Mouse (Mus musculus) heart, adult 2 months (tissue): ENCODE measurements around the gene Shisa8. TPM values are rescaled to one million over a fixed set of nuclear protein-coding genes. Genes with fewer than 3 reads are reported as not detected.

Experiments
- DNase-seq, 2 experiments: peaks; one replicate each; pipeline ENCODE4 v3.0.0; 2021
- H3K27ac ChIP-seq: fragments of 200-600 bp; 2 replicates; pipeline ENCODE4 v1.8.1; 2022
- H3K27me3 ChIP-seq: fragments of 200-500 bp; 2 replicates; pipeline ENCODE4 v1.6.1; 2012; ENCODE audit warnings: mild to moderate bottlenecking, low read length, inconsistent platforms, mixed read lengths; ENCODE audit not compliant: control insufficient read depth, insufficient read depth
- H3K36me3 ChIP-seq: fragments of 200-500 bp; 2 replicates; pipeline ENCODE4 v1.6.1; 2012; ENCODE audit warnings: low read length, inconsistent platforms; ENCODE audit not compliant: control insufficient read depth, insufficient read depth
- H3K4me1 ChIP-seq: fragments of 200-500 bp; 2 replicates; pipeline ENCODE4 v1.6.1; 2011; ENCODE audit warnings: low read length; ENCODE audit not compliant: control insufficient read depth, insufficient read depth
- H3K4me3 ChIP-seq: fragments of 200-600 bp; 2 replicates; pipeline ENCODE4 v1.8.1; 2022
- H3K79me2 ChIP-seq: fragments of 200-500 bp; replicated peaks from 2 replicates; pipeline ENCODE4 v1.6.1; 2012; ENCODE audit warnings: mild to moderate bottlenecking, inconsistent platforms, low read length, moderate library complexity, mixed read lengths; ENCODE audit not compliant: control insufficient read depth, insufficient read depth
- H3K9ac ChIP-seq: fragments of 200-500 bp; 2 replicates; pipeline ENCODE4 v1.6.1; 2012; ENCODE audit warnings: low read depth, mild to moderate bottlenecking, control low read depth, inconsistent platforms, low read length, mixed read lengths
- CTCF ChIP-seq: fragments of 200-600 bp; IDR thresholded peaks from 2 replicates; pipeline ENCODE4 v1.8.1; 2022; ENCODE audit warnings: antibody characterized with exemption, mild to moderate bottlenecking, moderate library complexity
- EP300 ChIP-seq: fragments of 200-500 bp; IDR thresholded peaks from 2 replicates; pipeline ENCODE4 v1.6.1; 2011; ENCODE audit warnings: low read depth, low read length, control low read depth; ENCODE audit not compliant: insufficient read depth
- POLR2A ChIP-seq: fragments of 200-500 bp; IDR thresholded peaks from 2 replicates; pipeline ENCODE4 v1.6.1; 2011; ENCODE audit warnings: mild to moderate bottlenecking, low read depth, low read length, control low read depth; ENCODE audit not compliant: insufficient read depth
- WGBS: fragments of 180-500 bp; shearing (Covaris S2); methylation state at CpG from one replicate; pipeline ENCODE4 v1.1.7; 2018; 5-methylcytosine and 5-hydroxymethylcytosine counted together
- intact Hi-C: fragments of 180-260 bp; cut with DNase I; formaldehyde crosslinking; loops from one replicate; pipeline ENCODE4 v1.15.1; 2025
- polyA plus RNA-seq: library from polyadenylated mRNA; depleted of rRNA; stranded (reverse); fragments of >200 nt; gene quantifications from 2 replicates; pipeline ENCODE4 v1.2.3, GENCODE M21; 2012
- total RNA-seq, 2 experiments: library from RNA; stranded (reverse); gene quantifications; 2 replicates each; pipeline ENCODE4 v1.2.3; 2021

The Shisa8 gene
- total and polyA plus RNA-seq, 3 experiments: 0.13 to 0.23 (median 0.21) TPM

DNA sequence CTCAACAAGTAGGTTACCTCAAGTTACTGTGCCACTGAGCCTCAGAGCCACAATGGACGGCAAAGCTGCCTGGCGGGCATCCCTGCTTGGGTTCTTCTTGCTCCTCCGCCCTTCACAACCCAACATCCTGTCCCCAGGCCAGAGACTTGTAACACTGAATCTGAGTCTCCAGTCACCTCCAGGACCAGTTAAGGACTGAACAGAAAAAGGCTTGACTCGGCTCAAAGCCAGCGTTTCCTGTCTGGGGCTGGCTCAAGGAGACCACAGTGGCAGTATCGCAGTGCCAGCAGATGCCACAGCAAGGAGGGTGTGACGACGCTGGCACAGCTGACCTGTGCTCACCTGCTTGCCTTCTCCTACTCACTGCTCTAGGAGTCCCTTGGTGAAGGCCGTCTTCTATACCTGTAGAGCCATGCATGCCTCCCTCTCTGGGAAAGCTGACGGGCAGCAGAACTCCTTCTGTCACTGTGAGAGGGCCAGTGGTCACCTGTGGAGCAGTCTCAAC is 15.3 kb downstream of the Shisa8 start:
- WGBS: 89% methylated on average over 10 of the region's 10 CpGs
- H3K4me3 ChIP-seq: no peak overlapping the region
- H3K27ac ChIP-seq: no peak overlapping the region
- H3K79me2 ChIP-seq: no peaks in the 10 kb centered on the region
- H3K27me3 ChIP-seq: no peaks in the 10 kb centered on the region
- no peak for DNase-seq
- H3K4me1 ChIP-seq: no peaks in the 10 kb centered on the region
- no peak overlapping the region for H3K9ac ChIP-seq
- TF ChIP-seq POLR2A: no peak
- TF ChIP-seq CTCF: no peak
- TF ChIP-seq EP300: no peak
- intact Hi-C loops: no loop called here
- H3K36me3 ChIP-seq: no peaks in the 10 kb centered on the region

DNA sequence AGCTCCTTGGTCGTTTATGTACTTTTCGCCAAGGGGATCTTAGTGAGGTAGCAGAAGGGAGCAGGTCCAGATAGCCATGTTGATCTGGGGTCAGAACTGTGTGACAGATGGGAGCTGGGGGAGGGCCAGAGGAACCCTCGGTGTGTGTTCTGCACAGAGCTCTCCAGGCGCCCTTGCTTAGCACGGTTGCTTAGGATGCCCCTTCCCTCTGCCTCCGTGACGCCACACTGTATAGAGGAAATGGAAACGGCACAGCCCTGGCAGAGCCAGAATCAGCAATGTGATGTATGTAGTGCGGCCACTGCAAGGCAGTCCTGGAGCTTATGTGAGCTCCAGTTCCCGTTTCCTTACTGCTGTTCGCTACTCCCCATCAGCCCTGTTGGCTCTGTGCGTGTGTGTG is 16.3 kb downstream of the Shisa8 start:
- WGBS: 90% methylated on average over 12 of the region's 12 CpGs
- intact Hi-C loops: no loop called here

DNA sequence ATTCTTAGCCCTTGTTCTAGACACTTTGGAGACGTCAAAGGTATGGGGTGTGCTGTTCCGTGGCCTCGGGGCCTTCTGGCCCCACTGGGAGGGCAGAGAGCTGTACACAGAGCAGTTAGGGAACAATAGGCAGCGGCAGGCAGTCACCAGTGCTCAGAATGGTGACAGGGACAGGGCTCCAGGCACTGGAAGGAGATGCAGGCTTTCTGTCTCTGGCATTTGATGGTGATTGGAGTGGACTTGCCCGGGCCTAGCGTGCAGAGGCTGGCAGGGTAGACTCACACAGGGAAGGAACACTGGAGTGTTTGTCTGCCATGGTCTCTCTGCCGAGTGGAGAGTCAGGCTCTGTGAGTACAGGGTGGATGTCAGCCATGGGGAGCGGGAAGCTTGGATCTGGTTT is 20.0 kb downstream of the Shisa8 start:
- no peaks in the 10 kb centered on the region for H3K4me1 ChIP-seq
- no peak for DNase-seq
- TF ChIP-seq EP300: no peak
- no peak for TF ChIP-seq CTCF
- H3K79me2 ChIP-seq: no peaks in the 10 kb centered on the region
- WGBS: 89% methylated on average over 8 of the region's 8 CpGs
- H3K27ac ChIP-seq: no peak overlapping the region
- intact Hi-C loops: no loop called here
- H3K4me3 ChIP-seq: no peak overlapping the region
- H3K27me3 ChIP-seq: no peaks in the 10 kb centered on the region
- H3K9ac ChIP-seq: no peak overlapping the region
- H3K36me3 ChIP-seq: no peaks in the 10 kb centered on the region

More for the DNA sequence above, 16.3 kb downstream of the Shisa8 start:
- Histone ChIP-seq H3K36me3 (no peaks in the 10 kb centered on the region), H3K27me3 (no peaks in the 10 kb centered on the region), H3K79me2 (no peaks in the 10 kb centered on the region), H3K9ac (no peak overlapping the region), H3K4me3 (no peak overlapping the region), H3K4me1 (no peaks in the 10 kb centered on the region), H3K27ac (no peak overlapping the region)
- TF ChIP-seq CTCF (no peak), POLR2A (no peak), EP300 (no peak)
- no peak for DNase-seq

DNA sequence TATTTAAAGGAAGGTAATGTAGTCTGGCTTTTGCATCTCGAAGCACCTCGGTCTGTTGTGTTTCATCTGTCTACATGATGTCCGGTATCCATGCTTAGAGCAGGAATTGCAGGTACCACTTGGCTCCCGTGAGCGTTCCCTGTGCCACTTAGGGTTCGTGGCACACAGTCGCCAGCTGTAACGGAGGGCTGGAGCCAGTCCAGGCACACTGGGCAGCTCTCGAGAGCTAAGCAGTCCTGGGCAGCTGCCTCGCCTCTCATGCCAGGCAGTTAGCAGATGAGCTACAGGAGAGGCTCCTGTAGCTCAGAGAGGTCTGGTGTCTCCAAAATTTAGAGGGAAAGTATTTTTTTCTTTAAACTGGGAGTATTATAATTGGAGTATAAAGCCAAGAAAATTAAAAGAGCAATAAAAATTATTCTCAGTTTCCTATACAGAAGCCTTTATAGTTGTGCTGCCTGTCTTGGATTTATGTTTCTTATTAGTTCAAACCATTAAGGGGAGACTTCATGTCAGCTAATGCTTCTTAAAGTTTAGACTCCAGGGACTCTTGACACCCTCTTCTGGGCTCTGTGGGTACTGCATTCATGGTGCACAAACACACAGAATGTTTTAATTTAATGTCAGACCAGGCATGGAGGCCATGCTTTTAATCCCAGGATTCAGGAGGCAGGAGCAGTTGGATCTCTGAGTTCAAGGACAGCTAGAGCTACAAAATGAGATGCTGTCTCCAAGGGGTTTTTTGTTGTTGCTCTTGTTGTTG is 24.0 kb downstream of the Shisa8 start:
- Histone ChIP-seq H3K36me3 (no peaks in the 10 kb centered on the region), H3K4me1 (peaks cover 1% of the 10 kb centered on the region; the same call in 1 of the 2 replicates), H3K79me2 (no peaks in the 10 kb centered on the region), H3K4me3 (no peak overlapping the region), H3K27me3 (no peaks in the 10 kb centered on the region), H3K27ac (no peak overlapping the region), H3K9ac (no peak overlapping the region)
- intact Hi-C loops: no loop called here
- peak; percentile 59 to 66 for DNase-seq
- 79% methylated on average over 10 of the region's 10 CpGs for WGBS
- TF ChIP-seq POLR2A: no peak
- peak; percentile 54; the same call in 1 of the 2 replicates for TF ChIP-seq EP300
- TF ChIP-seq CTCF: peak; percentile 61

DNA sequence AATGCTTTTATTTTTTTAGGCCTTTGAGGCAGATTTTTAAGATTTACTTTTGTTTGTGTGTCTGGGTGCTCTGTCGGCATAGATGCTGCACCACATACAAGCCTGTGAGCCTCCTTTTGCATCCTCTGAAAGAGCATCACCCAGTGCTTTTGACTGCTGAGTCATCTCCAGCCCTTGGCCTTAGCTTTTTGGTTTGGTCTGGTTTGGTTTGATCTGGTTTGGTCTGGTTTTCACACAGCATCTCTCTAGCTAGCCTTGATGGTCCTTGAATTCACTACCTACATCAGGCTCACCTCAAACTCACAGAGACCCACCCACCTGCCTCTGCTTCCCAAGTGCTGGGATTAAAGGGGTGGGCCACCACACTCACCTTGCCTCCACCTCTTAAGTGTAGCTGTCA is 24.7 kb downstream of the Shisa8 start:
- H3K27me3 ChIP-seq: no peaks in the 10 kb centered on the region
- DNase-seq: no peak
- no peak overlapping the region for H3K4me3 ChIP-seq
- no peak overlapping the region for H3K27ac ChIP-seq
- WGBS: 94% methylated on average over 1 of the region's 1 CpGs
- H3K36me3 ChIP-seq: no peaks in the 10 kb centered on the region
- H3K9ac ChIP-seq: no peak overlapping the region
- no peaks in the 10 kb centered on the region for H3K79me2 ChIP-seq
- TF ChIP-seq EP300 (no peak), POLR2A (no peak)
- peaks cover 1% of the 10 kb centered on the region; the same call in 1 of the 2 replicates for H3K4me1 ChIP-seq
- intact Hi-C loops: no loop called here

DNA sequence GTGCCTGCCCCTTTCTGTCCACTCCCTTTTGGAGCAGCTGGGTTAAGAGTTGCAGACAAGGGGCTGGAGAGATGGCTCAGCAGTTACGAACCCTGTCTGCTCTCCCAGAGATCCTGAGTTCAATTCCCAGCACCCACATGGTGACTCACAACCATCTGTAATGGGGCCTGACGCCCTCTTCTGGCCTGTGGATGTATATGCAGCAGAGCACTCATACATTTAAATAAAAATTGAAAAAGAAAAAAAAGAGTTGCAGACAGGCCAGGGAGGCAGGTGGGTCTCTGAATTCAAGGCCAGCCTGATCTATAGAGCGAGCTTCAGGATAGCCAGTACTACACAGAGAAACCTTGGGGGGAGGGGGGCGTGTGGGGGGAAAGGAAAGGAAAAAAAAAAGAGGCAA is 25.2 kb downstream of the Shisa8 start:
- 90% methylated on average over 4 of the region's 4 CpGs for WGBS
- no peaks in the 10 kb centered on the region for H3K36me3 ChIP-seq
- intact Hi-C loops: no loop called here

More for the DNA sequence above, 25.2 kb downstream of the Shisa8 start:
- Histone ChIP-seq H3K79me2 (no peaks in the 10 kb centered on the region), H3K4me1 (peaks cover 1% of the 10 kb centered on the region; the same call in 1 of the 2 replicates), H3K4me3 (no peak overlapping the region), H3K9ac (no peak overlapping the region), H3K27ac (no peak overlapping the region), H3K27me3 (no peaks in the 10 kb centered on the region)
- TF ChIP-seq EP300 (no peak), POLR2A (no peak), CTCF (no peak; the same call in 1 of the 2 replicates)
- DNase-seq: no peak
